ENCODE assay signal across 15 mouse cellular contexts in the genomic region with DNA sequence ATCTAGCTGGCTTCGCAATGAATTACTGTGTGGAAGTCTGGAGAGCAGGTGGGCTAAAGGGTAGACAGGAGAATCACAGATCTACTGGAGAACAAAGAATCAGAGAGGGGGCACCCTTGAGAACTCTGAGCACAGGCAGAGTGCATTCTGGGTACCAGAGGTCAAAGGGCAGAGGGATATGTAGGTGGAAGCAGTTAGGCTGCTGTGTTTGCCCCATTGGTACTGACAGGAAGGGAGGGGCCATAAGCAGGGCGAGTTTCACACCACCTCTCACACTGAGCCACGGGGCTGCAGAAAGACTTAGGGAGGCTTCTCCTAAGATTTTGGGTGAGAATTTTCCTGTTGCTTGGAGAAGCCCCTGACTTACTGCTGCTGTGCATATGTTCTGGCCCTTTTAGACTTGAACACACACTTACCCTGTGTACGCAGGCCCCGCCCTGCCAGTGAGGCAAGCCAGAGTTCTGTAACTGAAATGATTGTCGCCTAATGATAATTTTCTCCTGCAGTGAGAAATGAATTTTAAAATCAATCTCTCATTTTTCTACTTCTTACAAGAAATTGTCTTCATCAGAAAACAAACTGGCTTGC.
A peak's percentile ranks its signal among the peaks of the same experiment; 100 is the strongest.
DNase-seq lines count a peak whose midpoint lies in the region; ATAC-seq and TF ChIP-seq lines count a peak whose summit lies in the region.
"Had no signal": no experiment of that assay in that cellular context is flagged by ENCODE, and none has a peak within 500 bp of the region (broad histone marks: within the 10 kb centered on the region; RNA-seq: fewer than 3 reads in every experiment).

No protein-coding gene starts in this region.

- no peak for TF ChIP-seq CTCF in liver, postnatal 0 days (IDR thresholded peaks at IDR 0.05; ENCODE audit: low read depth)

- 58% methylated on average over 6 of the region's 6 CpGs for whole genome bisulfite sequencing in liver, postnatal 0 days (ENCODE audit: insufficient replicate concordance)
- 49% methylated on average over 6 of the region's 6 CpGs for WGBS in intestine, embryonic 16.5 days

- no peak overlapping the region for H3K4me3 ChIP-seq in liver, postnatal 0 days (ENCODE audit: low read depth, low read length)
- no peak overlapping the region for H3K4me3 ChIP-seq in intestine, embryonic 16.5 days (ENCODE audit: low read length)

- no peaks in the 10 kb centered on the region for H3K9me3 ChIP-seq in liver, postnatal 0 days (ENCODE audit: low read length)
- no peaks in the 10 kb centered on the region for H3K9me3 ChIP-seq in intestine, embryonic 16.5 days (ENCODE audit: control insufficient read depth, low read length)
- H3K9me3 ChIP-seq: G1E had no signal

- H3K9ac ChIP-seq in liver, postnatal 0 days (replicated peaks) = no peak overlapping the region
- 0 out of 2 replicates have a peak overlapping the region, but pooled peaks have one; percentile 5 for H3K9ac ChIP-seq in intestine, embryonic 16.5 days (ENCODE audit: low read depth, low read length)

- H3K4me2 ChIP-seq in liver, postnatal 0 days (ENCODE audit: low read depth, low read length) = no peak overlapping the region
- H3K4me2 ChIP-seq in intestine, embryonic 16.5 days (ENCODE audit: low read depth, low read length) = 0 out of 2 replicates have a peak overlapping the region, but pooled peaks have one; percentile 12
- H3K4me2 ChIP-seq: heart, embryonic 11.5 days had no signal

- H3K27me3 ChIP-seq in liver, postnatal 0 days (ENCODE audit: insufficient read depth, low read length) = no peaks in the 10 kb centered on the region
- no peaks in the 10 kb centered on the region for H3K27me3 ChIP-seq in intestine, embryonic 16.5 days (replicated peaks; ENCODE audit: control insufficient read depth, insufficient read depth, low read length)

- DNase-seq in liver (peak; percentile 40), MEL-GATA-1-ER (ENCODE audit: extremely low read depth, low read depth) (peak; percentile 46)
- DNase-seq in liver, postnatal 0 days = no peak
- no peak for DNase-seq in ovary, postnatal 36 days (ENCODE audit: low spot score)
- DNase-seq in cerebellum, adult 9-11 months = no peak
- DNase-seq: adrenal gland, postnatal 25 days; cerebellum, postnatal 36 days; gastrocnemius, postnatal 10 days; heart, postnatal 36 days; left cerebral cortex, postnatal 4 days had no signal

- TF ChIP-seq EP300 in liver, postnatal 0 days (IDR thresholded peaks at IDR 0.05; ENCODE audit: low read depth) = no peak

- no peak for ATAC-seq in liver, postnatal 0 days
- ATAC-seq in intestine, embryonic 16.5 days = peak; percentile 70
- ATAC-seq in megakaryocyte-erythroid progenitor cell, adult 5-6 weeks (replicated peaks; ENCODE audit: low FRiP score, low TSS enrichment, poor library complexity, severe bottlenecking) = peak; percentile 82

- H3K4me1 ChIP-seq in liver, postnatal 0 days (ENCODE audit: insufficient read depth) = no peaks in the 10 kb centered on the region
- peaks cover 23% of the 10 kb centered on the region for H3K4me1 ChIP-seq in intestine, embryonic 16.5 days (ENCODE audit: control insufficient read depth, insufficient read depth, low read length)

- no peak overlapping the region for H3K27ac ChIP-seq in liver, postnatal 0 days (ENCODE audit: low read depth)
- peak overlapping the region; percentile 93 for H3K27ac ChIP-seq in intestine, embryonic 16.5 days (ENCODE audit: low read length)
- H3K27ac ChIP-seq: kidney, postnatal 0 days had no signal

- H3K36me3 ChIP-seq in liver, postnatal 0 days (replicated peaks; ENCODE audit: insufficient read depth, low read length) = no peaks in the 10 kb centered on the region
- no peaks in the 10 kb centered on the region for H3K36me3 ChIP-seq in intestine, embryonic 16.5 days (ENCODE audit: control insufficient read depth, insufficient read depth, low read length)
- H3K36me3 ChIP-seq: G1E had no signal

Comparison
In these comparisons a context has a peak if more than half of its experiments do, and no peak if none do; other contexts are left out.
1. DNase-seq: peak in liver (single experiment) and MEL-GATA-1-ER (single experiment); none in liver, postnatal 0 days (single experiment), ovary, postnatal 36 days (single experiment) and cerebellum, adult 9-11 months (single experiment).